Mouse (Mus musculus) c-Kit-positive CD71-positive TER-119-positive erythroid progenitor cells, embryonic 14.5 days (primary cell): ENCODE data around the gene Adal.
"Not testable (repeated sequence)": the region's sequence is repeated elsewhere in the genome, so short reads cannot be mapped to it uniquely, and the experiment has no call there.

Experiments
- DNase-seq: peaks from one replicate; pipeline ENCODE4 v3.0.0-alpha.2; 2013; ENCODE audit warnings: low spot score

The Adal gene

GRCm38 (mm10) chr2:121140018-121140882 is at the start of gene Adal, which contains the start of gene Lcmt2:
Gene Adal (plus strand): TSS chr2:121140428.
Gene Lcmt2 (minus strand): TSS chr2:121140653.
- peak; percentile 88 for DNase-seq

- peak; percentile 69 for DNase-seq
Measured at GRCm38 (mm10) chr2:121102051-121102450, 38.2 kb upstream of the Adal start.

GRCm38 (mm10) chr2:121105940-121106339 is 34.3 kb upstream of the Adal start:
- DNase-seq = no peak

GRCm38 (mm10) chr2:121109695-121110094 is 30.5 kb upstream of the Adal start, which contains the start of gene Tgm7:
Gene Tgm7 (minus strand): TSS chr2:121109795.
- no peak for DNase-seq

GRCm38 (mm10) chr2:121115418-121115817 is 24.8 kb upstream of the Adal start:
- DNase-seq = no peak

GRCm38 (mm10) chr2:121119260-121119659 is 21.0 kb upstream of the Adal start:
- DNase-seq = no peak

- not testable (repeated sequence) for DNase-seq
Measured at GRCm38 (mm10) chr2:121126302-121126701, 13.9 kb upstream of the Adal start.

GRCm38 (mm10) chr2:121127536-121127935 is 12.7 kb upstream of the Adal start:
- DNase-seq = no peak

- no peak for DNase-seq
Measured at GRCm38 (mm10) chr2:121128865-121129620, 11.2 kb upstream of the Adal start.

- no peak for DNase-seq
Measured at GRCm38 (mm10) chr2:121132822-121133221, 7.4 kb upstream of the Adal start.

GRCm38 (mm10) chr2:121137371-121137770 is 2.9 kb upstream of the Adal start:
- DNase-seq = no peak

- no peak for DNase-seq
Measured at GRCm38 (mm10) chr2:121139266-121140017, 786 bp upstream of the Adal start.

- peak; percentile 34 for DNase-seq
Measured at GRCm38 (mm10) chr2:121141216-121142035, 1.2 kb downstream of the Adal start.

GRCm38 (mm10) chr2:121142415-121142814 is 2.2 kb downstream of the Adal start:
- DNase-seq = no peak

- DNase-seq = no peak
Measured at GRCm38 (mm10) chr2:121149679-121150078, 9.5 kb downstream of the Adal start.

- DNase-seq = no peak
Measured at GRCm38 (mm10) chr2:121153100-121153499, 12.9 kb downstream of the Adal start.

- no peak for DNase-seq
Measured at GRCm38 (mm10) chr2:121169173-121169572, 28.9 kb downstream of the Adal start.

- peak; percentile 24 for DNase-seq
Measured at GRCm38 (mm10) chr2:121169902-121170301, 29.7 kb downstream of the Adal start.

GRCm38 (mm10) chr2:121170481-121170971 is 30.3 kb downstream of the Adal start, which contains the start of gene Tubgcp4:
Gene Tubgcp4 (plus strand): TSS chr2:121170654.
- peak; percentile 52 for DNase-seq

GRCm38 (mm10) chr2:121170980-121171742 is 30.9 kb downstream of the Adal start, which contains the start of gene Zscan29:
Gene Zscan29 (minus strand): TSS chr2:121171125.
- peak; percentile 85 for DNase-seq
